Mouse (Mus musculus) layer of hippocampus, adult 9-10 months (tissue): ENCODE data around the gene Muc13.

Experiments
- DNase-seq: peaks from one replicate; pipeline ENCODE4 v3.0.0; 2022; ENCODE audit warnings: low spot score

Gene Muc13

DNA sequence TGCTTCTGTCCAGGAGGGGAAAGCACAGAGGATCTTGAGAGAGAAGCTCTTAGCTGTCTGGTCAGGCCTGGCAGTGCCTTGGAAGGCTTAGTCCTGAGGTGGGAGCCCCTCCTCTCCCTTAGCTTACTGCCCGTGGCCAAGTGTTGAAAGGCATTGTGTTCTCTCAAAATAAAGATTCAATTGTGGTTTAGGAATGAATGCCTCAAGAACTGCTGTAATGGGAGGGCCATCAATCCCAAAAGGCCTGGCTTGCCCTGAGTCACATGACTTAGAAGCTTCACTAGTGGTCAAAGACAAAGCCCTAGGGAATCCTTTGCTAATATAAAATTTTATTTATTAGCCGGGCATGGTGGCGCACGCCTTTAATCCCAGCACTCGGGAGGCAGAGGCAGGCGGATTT, 30.8 kb downstream of the Muc13 start:
- no peak for DNase-seq

- no peak for DNase-seq
Measured at GRCm38 (mm10) chr16:33828496-33828895, 34.7 kb downstream of the Muc13 start.

- no peak for DNase-seq
Measured at GRCm38 (mm10) chr16:33829301-33829831, 35.5 kb downstream of the Muc13 start, which contains the start of gene Itgb5. Itgb5 (plus strand) TSS chr16:33829665.

DNA sequence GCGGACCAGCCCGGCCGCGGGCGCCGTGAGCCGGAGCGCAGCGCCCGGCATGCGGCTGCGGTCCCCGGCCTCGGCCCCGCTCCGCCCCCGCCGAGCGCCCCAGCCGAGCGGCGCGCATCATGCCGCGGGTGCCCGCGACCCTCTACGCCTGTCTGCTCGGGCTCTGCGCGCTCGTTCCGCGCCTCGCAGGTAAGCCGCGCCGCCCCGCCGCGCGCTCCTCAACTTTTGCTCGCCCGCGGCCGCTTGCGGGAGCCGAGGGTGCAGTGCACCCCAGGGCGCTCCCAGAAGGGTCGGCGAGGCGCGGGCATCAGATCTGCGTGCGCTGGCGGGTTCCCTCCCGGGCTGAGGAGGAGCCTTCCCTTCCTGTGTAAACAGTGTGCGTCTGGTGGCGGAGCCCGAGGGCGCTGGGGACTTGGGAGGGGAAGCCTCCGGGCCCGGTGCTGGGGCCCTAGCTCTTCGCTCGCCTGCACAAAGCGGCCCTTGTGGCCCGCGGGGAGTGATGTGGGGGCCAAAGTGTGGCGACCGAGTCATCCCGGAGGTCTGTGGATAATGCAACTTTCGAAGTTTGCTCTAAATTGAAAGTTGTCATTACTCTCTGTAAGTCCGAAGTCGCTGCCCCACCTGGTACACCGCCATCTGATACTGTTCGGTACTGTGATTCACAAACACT, 36.1 kb downstream of the Muc13 start:
- DNase-seq, result no peak

GRCm38 (mm10) chr16:33830512-33831105, 36.8 kb downstream of the Muc13 start:
- no peak for DNase-seq

DNA sequence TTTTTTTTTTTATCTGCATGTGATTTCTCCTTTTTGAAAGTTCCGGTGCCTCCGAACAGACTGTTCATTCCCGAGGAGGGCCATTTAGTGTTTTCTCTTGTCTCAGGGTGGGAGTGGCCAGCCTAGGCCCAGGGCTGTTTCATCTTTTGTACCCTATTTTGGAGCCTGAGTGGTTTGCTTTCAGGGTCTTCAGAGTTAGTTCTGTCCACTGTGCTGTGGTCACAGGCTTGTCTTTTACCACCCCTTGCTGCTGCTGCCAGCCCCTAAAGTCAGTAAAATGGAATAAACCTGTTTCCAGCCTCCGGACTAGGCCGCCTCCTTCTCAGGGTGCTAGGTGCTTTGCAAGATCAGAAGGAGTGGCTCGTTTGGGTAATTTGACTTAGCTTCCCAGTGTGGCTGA, 38.2 kb downstream of the Muc13 start:
- DNase-seq, result no peak

GRCm38 (mm10) chr16:33832728-33833428, 39.0 kb downstream of the Muc13 start:
- no peak for DNase-seq

- DNase-seq, result no peak
Measured at GRCm38 (mm10) chr16:33833429-33833753, 39.6 kb downstream of the Muc13 start.

DNA sequence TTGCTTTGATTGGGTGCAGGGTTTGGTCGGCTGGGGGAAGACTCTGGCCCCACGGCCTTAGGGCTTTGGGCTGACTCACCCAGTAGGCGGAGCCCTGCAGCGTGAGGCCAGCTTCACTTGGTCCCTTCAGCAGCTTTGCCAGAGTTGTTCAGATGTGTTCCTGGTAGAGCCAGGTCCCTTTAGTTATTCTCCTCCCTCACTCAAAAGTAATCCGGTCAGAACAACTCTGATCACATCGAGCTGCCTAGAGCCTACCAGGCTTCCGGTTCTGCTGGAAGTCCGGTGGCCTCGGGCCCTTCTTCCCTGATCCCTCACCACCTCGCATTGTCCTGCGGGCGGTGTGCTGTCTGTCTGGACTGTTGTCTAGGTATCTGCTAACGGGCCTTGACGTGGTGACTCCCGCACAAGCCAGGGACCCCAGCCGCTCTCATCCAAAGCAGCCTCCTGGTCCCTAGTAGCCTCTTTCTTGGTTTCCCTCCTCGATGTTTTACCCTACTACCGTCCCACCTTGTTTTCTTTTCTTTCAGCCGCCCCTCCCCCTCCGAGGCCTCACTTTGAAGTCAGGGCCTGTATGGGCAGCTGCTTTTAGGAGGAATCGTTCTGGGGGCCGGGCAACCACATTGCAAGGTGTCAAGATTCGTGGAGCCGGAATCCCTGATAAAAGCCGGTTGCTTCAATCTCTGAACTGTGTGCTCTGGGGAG, 40.1 kb downstream of the Muc13 start:
- DNase-seq, result no peak

DNA sequence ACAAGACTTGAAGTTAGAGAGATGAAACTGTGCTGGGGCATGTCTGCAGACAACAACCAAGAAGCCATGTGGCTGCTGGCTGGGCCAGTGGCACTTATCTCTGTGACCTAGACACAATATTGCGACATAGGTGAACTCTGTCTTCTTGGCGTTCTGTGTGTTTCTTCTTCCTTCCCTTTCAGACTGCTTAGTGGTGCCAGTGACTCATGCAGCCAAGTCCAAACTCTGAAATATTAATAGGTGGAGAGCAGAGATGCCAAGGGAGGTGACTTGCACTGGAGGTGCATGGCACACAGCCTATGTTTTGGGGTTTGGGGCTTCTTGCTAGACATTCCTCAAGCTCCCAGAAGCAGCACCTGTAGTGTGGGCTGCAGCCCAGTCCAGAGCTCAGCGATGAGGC, 42.8 kb downstream of the Muc13 start:
- DNase-seq, result no peak

- DNase-seq, result no peak
Measured at GRCm38 (mm10) chr16:33837191-33837590, 43.4 kb downstream of the Muc13 start.

DNA sequence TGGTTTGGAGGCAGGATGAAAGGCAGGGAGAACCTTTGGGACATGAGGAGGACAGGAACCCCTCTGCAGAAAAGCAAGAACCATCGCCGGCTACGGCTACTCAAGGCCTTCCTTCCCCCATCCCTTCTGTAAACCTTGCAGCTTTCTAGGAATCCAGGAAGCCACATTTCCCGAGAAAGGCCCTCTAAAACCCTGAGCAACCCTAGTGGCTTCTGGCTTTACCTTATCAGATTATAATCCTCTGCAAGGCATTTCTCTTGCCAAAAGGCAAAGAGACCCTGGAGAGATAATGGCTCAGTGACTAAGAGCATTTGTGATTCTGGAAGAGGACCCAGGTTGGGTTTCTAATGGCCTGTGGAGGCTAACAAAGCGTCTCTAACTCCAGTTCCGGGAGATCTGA, 46.8 kb downstream of the Muc13 start:
- no peak for DNase-seq

DNA sequence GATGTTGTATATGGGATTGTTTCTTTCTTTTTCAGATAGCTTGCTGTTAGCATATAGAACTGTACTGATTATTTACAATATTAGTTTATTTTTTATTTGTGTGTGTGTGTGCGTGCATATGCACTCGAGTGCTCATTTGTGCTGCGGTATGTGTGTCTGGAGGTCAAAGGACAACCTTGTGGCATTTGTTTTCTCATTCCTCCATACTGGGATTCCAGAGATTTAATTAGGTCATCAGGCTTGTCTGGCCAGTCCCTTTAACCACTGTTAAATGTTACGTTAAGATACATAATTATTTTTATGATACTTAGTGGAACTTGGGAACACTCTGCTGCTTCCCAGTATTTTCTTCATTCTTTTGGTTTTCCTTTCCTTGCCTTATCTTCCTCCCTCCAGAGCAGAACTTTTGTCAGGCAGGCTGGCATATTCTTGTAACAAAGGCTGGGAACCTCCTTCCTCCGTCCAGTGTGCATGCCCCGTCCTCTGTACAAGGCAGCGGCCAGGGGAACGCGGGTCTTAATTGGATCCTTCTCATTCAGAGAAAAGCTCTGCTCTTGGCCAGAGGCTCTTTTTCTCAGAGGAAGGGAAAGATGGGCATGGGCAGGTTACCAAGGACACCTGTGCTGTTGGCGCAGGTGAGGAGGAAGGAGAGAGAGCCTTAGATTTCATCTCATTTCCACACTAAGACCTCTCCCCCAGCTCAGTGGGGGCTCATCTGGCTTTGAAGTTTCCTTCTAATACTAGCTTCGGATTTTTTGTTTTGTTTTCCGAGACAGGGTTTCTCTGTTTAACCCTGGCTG, 48.4 kb downstream of the Muc13 start:
- DNase-seq, result no peak

DNA sequence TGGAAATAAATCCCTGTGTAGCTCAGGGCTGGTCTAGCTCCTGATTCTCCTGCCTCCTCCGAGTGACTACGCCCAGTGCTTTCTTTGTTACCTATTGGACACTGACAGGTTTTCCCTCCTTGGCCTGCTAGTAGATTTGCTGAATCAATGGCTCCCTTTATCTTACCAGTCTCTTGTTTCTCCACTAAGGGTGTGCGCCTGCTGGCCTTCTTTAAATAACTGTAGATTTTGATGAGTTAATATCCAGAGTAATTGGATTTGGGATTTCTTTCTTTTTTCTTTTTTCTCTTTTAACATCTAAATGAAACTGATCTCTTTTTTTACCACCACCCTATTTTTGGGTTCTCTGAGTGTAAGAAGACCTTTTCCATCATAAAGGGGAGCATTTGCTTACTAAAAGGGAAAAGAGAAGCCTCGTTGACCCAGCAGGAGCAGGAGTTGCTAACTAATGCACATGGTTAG, 50.3 kb downstream of the Muc13 start:
- DNase-seq, result no peak

DNA sequence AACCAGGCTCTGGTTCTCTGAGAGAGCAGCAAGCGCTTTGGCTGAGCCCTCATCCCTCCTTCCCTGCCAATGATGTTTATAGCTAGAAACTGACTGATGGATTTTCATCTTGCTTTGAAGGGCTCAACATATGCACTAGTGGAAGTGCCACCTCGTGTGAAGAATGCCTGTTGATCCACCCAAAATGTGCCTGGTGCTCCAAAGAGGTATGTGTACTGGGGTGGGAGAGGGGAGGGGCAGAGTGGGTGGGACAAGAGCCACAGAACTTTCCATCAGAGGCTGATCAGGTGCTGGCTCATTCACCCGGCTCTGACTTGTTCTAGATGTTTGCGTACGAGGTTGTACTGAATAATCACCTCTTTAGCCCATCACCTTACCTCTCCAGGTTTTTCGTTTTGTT, 51.0 kb downstream of the Muc13 start:
- DNase-seq, result no peak

GRCm38 (mm10) chr16:33853271-33853670, 59.4 kb downstream of the Muc13 start:
- DNase-seq, result no peak

DNA sequence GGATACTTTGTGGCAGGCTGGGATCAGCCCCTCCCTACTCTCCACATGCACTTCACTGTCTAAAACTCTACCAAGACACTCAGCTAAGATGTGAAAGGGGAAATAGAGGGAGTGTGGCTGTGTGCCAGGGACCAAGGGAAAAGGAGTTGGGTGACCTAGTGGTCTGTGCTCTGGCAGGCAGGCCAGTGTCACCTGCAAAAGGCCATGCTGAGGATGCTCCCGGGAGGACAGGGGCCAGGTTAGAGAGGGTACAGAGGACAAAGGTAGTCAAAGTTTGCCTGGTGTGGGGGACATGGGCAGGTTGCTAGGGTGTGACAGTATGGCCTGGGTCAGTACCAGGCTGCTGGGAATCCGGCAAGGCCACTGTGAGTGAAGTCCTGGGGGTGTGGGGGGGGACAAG, 64.9 kb downstream of the Muc13 start:
- DNase-seq, result no peak

DNA sequence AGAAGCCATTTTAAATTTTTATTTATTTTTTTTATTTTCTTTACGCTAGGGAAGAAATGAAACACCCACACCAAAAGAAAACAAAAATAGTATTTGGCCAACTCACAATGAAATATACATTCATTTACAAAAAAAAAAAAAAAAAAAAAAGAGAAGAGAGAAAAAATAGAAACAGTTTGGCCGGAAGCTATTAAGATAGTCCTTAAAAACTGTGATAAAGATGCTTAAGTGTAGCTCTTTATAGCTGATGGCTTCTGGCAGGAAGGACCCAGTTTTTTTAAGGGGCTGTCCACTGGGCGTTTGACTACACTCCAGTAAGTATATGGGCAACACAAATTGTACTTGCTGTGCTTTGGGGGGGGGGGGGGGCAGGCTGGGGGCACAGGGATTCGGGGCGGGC, 65.5 kb downstream of the Muc13 start:
- DNase-seq, result no peak

DNA sequence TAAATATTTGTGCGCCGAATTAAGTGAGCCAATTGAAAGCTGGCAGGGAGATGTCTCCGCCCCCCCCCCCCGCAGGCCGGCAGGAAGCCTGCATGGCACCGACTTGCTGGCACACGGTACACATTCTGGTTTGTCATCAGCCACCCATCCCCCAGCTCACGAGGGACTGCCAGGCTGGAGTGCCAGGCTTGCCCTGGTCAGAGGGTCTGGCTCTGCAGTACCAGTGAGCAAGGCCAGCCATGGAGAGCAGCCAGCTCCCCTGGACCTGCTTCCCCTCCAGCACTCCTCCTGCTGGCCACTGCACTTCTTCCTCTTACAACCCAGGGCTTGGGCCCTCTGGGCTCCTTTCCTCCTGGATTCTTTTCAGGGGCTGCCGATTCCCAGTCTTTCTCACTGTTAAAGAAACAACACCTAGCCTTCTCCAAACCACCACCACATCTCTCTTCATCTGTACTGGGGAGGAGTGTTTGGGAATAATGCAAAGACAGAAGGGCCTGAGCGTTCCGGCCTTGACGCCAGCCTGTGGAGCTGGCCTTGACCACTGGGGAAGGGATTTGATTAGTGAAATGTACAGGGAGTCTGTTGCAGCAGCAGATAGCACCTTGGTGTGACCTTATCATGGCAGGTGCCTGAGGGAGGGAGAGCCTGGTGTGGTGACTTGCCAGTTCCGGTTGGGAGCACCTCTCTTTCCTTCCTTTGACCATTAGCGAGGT, 66.3 kb downstream of the Muc13 start:
- DNase-seq, result peak; percentile 55

DNA sequence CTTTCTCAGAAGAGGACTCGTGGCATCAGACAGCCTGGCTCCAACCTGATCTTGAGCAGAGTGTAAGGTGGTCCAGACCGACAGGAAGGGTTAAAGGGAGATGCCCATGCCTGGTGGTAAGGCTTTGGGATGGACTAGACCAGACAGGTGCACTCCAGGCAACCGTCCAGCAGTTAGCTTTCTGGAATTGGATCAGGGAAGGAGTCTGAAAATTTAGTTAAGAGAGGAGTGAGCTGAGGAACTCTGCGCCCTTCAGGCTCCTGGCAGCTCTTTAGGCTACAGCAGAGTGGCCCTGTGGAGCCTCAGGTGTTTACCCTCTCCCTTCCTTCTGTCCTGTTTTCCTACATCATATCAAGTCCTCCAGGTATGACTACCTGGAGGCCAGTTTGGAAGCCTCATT, 68.6 kb downstream of the Muc13 start:
- DNase-seq, result no peak

DNA sequence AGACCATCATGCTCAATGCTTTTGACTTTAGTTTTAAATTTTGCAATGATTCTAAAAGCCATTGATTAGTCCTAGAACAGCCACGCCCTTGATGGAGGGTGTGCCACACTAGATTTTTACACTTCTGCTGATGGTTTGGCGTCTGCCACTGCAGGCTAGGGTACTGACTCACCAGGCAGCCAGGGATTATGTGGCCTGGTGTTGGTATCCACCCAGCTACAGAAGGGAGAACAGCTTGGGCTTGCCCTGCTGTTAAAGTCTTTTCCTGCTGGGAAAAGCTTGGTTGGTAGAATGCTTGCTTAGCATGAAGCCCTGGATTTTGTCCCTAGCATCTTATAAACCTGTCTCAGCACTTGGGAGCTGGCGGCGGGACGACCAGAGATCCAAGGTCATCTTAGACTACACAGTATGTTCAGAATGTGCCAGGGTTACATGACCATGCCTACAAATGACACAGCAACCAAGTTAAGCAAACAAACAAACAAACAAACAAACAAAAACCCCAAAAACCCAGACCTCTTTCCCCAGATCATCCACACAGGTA, 69.4 kb downstream of the Muc13 start:
- no peak for DNase-seq
